Mouse (Mus musculus) testis, postnatal 10 days (tissue): ENCODE measurements around the gene Mrap.

ENCODE experiments used
- DNase-seq: peaks from one replicate; pipeline ENCODE4 v3.0.0; 2021; ENCODE audit warnings: low spot score

The Mrap gene

DNA sequence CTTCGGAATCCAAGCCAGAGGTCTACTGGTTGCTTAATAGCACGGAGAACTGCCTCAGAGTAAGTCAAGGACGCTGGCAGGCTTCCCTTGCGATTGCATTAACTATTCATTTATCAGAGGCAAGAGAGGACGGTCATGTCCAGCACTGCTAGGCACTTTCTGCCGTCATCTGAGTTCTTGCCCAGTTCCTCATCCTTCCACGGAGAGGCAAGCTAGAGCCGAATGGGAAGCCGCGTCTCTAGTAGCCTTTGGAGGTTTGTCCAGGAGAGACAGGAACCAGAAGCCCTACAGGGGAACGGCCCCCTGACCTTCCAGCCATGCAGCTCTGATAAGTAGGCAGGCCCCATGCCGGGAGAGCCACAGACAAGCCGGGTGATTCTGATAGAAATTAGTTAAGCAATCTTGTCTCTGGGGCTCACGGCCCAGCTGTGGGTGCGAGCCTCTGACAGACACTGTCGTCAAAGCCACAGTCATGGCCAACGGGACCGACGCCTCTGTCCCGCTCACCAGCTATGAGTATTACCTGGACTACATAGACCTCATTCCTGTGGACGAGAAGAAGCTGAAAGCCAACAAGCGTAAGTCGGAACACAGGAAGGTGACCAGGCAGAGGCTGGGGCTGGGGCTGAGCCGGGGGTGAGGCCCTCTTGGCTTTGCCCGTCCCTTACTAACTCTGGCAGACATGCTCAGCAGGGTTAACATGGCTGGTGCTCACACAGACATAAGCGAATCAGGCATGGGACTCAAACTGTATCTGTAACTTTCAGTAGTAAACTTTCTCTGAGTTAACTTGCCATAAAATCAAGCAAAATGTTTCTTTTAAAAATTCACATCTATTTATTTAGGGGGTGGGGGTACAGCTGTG is at the start of gene Mrap:
TSS of gene Mrap (plus strand) at position 116 of the 865 bp plus-strand sequence.
- peak; percentile 71 for DNase-seq

GRCm38 (mm10) chr16:90692704-90693385 is 45.2 kb upstream of the Mrap start:
- DNase-seq = no peak

DNA sequence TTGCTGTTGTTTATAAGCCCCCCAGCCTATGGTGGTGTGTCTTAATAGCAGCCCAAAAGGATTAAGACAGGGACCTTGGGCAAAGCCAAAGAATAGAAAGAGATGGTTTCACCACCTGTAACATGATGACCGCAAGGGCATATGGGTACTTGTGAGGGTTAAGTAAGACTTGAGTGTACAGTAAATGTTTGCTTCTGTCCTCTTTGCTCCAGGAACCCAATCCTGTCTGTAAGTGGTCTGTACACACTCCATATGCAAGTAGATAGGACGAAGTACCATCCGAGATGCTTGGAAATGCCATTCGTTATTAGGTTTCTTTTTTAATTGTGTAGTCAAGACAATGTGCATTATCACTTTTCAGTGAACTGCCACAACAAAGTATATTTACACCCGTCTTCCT is 44.4 kb upstream of the Mrap start:
- no peak for DNase-seq

DNA sequence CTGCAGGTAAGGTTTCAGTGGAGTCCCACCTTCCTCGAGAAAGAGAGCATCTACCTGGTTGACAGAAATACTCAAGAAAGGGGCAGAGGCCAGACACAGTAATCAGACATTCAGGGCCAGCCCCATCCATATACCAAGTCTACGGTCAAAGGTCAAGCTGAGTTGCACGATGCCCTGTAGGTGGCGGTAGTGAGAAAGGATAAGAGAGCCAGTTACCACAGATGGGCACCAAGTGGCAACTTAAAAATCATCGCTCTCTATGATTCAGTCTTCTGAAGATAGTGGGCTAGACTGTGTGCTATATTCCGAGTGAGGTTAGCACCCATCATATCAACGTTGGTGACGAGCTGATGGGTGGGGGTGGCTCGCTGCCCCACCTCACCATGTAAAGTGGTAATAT is 43.3 kb upstream of the Mrap start:
- peak; percentile 71 for DNase-seq

- peak; percentile 30 for DNase-seq
These were observed 42.9 kb upstream of the Mrap start for GRCm38 (mm10) chr16:90695121-90695520.

- peak; percentile 27 for DNase-seq
These were observed 41.7 kb upstream of the Mrap start for GRCm38 (mm10) chr16:90696306-90696705.

DNA sequence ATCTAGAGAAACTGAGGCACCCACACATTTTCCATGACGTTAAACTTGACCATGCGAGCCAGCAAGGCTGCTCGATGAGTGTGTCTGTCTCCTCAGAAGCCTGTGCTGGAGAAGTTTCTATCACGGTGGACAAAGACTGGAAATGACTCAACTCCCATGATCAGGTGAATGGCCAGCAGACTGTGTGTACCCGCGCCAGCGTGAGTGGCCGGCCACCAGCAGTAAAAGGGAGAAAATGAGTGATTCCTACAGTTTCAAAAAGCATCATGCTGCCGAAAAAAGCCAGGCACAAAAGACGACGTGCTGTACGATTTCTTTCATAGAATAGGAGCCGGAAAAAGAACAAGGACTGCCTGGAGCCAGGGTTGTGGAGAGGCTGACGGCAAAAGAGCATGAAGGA is 38.6 kb upstream of the Mrap start:
- no peak for DNase-seq

DNA sequence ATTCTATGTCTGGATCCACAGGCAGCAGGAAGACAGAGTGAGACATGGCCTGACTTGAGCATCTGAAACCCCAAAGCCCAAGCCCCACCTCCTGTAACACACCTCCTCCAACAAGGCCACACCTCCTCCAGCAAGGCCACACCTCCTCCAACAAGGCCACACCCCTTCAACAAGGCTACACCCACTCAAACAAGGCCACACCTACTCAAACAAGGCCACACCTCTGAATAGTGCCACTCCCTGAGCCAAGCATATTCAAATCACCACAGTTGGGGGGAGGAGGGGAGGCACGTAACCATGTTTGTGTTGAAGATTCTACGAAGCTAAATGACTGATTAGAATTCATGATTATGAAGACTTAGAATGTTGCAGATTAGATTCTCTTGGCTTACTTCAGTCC is 36.5 kb upstream of the Mrap start:
- no peak for DNase-seq

GRCm38 (mm10) chr16:90703646-90704045 is 34.4 kb upstream of the Mrap start:
- DNase-seq = no peak

GRCm38 (mm10) chr16:90704161-90704825 is 33.7 kb upstream of the Mrap start:
- peak; percentile 39 for DNase-seq

- peak; percentile 32 for DNase-seq
These were observed 31.7 kb upstream of the Mrap start for GRCm38 (mm10) chr16:90706279-90706678.

DNA sequence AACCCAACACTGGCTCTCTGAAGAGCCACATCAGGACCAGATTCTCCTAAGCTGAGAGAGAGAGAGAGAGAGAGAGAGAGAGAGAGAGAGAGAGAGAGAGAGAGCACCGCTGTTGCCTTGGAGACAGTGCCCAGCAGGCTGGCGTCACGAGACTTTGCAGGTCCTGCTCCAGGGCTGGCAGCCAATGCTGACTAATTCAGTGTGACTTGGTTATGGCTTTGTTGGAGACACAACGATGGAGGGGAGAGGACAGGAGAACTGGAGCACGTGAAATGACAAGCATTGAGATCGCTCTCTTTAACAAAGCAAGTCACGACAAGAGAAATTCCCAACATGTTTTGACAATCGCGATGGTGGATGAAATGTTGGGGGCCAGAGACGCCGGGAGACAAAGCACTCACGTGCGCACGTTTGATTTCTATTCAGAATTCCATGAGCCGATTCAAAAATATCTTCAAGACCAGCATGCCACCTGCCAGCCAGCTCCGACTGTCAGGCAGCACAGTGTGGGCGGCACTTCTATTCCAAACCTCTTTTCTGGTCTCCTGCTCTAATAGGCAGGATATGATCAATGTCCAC is 28.2 kb upstream of the Mrap start:
- DNase-seq = no peak

DNA sequence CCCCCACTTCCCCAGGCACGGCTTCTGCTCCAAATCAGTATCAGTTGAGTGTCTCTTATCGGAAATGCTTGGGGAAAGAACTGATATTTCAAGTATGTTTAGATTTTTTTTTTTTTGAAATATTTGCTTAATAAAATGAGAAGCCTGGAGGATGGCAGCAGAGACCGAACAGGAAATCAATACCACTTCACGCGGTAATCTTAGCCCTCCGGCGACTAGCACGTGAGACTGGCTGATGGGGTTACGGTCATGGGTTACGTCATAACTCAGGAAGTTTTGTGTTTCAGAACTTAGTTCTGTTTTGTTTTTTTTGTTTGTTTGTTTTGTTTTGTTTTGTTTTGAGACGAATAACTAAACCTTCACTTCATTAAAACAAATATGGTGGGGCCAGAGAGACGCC is 27.7 kb upstream of the Mrap start:
- no peak for DNase-seq

DNA sequence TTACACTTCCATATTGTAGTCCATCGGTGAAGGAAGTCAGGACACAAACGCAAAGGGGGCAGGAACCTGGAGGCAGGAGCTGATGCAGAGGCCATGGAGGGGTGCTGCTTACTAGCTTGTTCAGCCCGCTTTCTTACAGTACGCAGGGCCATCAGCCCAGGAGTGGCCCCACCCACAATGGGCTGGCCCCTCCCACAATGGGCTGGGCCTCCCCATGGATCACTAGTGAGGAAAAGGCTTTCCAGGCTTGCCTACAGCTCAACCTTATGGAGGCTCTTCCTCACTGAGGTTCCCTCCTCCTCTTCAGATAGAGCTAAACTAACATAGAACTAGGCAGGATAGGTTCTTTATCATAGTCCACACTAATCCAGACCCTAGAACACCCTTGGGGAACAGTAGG is 14.0 kb upstream of the Mrap start:
- DNase-seq = no peak

DNA sequence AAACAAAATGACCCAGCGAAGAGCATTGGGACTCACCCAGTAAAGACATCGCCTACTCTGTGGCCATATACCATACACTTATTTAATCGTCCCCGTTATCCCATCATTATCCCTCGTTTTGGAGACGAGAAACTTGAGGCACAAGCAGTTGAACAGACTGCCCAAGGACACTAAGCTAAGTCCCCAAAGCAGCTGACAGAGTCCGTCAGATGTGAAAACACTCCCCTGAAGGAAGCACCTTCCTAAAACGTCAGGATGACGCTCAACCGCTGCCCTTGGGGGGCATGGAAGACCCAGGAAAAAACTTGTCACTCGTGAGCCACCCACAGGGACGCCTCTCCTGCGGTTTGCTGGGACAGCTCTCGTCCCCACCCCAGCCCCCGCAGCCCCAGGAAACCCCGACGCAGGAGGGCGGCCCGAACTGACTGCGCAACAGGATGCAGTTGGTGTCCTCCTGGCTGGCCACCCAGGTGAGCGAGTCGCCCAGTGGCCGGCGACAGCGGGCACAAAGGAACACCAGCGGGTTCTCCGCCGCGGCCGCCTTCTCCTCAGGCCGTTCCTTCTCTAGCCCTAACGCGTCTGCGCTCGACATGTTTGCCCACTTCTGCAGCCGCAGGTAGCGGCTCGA is 11.3 kb upstream of the Mrap start:
- DNase-seq = no peak

DNA sequence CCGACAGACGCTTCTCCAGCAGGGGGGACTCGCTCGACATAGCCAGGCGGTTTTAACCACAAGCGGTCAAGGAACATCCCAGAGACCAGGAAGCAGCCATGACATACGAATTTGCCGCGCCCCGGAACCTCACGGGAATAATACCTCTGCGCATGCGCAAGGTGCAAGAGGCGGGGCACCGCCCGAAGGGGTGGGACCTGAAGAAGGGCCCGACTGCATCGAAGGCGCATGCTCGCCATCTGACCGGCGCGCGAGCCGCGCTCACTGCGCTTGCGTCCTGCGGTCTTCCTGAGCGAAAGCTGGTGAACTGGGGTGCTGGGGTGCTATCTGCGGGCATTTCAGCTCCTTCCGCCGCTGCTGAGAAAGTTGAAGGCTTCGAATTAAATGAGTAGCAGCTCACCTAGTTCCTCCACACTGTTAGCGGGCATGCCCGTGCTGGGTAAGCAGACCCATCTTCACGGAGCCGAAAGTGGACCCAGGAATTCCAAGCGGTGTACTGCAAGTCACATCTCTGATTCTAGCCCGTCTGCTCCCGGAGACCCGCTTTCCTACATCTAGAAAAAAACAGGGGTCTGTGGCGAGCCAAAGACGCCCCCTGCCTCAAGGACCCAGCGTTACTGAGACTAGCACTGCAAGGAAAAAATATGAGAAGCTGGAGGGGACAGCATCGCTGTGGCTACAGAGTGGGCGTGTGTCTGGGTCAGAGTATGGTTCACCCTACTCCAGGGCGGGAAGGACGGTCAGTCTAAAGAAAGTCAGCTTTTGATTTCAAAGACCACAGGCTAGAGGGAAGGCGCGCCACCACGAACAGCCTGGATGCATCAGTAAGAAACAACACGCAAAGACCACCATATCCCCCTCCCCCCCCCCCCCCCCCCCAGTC is 10.5 kb upstream of the Mrap start, which contains the start of gene Mis18a:
TSS of gene Mis18a (minus strand) at position 172 of the 883 bp plus-strand sequence.
- peak; percentile 97 for DNase-seq

- DNase-seq = no peak
These were observed 2.4 kb upstream of the Mrap start for GRCm38 (mm10) chr16:90735611-90736010.

GRCm38 (mm10) chr16:90736672-90737270 is 1.2 kb upstream of the Mrap start:
- no peak for DNase-seq

DNA sequence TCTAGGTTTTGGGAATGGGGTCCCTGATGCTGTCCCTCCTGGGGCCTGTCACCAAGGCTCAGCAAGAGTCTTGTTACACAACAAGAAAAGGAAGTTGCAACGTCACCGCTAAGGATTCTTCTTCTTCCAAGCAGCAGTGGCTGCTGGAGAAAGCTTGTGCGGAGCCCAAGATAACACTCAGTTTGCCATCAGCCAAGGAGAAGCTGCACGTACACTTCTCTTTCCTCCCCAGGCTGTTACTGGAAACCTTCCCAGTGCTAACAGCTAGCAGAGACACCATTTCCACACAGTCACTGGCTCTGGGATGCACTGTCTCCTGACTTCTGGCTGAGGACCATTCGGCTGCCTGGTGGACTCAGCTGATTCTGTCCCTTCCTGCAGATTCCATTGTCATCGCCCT is 9.1 kb downstream of the Mrap start:
- DNase-seq = no peak

DNA sequence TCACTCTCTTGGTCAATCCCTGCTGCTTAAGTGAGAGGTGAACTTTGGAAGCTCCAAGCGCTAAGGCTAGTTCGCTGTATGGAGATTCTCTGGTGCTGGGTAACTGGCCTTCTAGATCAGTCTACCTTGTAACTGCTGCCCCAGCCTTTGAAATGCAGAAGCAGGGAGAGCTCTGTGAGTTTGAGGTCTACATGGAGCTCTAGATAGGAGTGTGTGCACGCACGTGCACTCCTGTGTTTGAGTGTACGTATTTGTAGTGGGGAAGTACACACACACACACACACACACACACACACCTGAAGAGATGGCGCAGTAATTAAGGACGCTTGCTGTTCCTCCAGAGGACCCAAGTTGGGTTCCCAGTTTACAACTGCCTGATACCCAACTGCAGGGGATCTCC is 10.2 kb downstream of the Mrap start:
- no peak for DNase-seq
